Mouse (Mus musculus): Measurements from ENCODE around the gene Nxf3. TPM values are rescaled to one million over a fixed set of nuclear protein-coding genes. Genes with fewer than 3 reads are reported as not detected.
"Not testable (repeated sequence)": the region's sequence is repeated elsewhere in the genome, so short reads cannot be mapped to it uniquely, and the experiment has no call there.

The Nxf3 gene
- polyA plus RNA-seq, 1 experiment from 2014 or later: not detected

DNA sequence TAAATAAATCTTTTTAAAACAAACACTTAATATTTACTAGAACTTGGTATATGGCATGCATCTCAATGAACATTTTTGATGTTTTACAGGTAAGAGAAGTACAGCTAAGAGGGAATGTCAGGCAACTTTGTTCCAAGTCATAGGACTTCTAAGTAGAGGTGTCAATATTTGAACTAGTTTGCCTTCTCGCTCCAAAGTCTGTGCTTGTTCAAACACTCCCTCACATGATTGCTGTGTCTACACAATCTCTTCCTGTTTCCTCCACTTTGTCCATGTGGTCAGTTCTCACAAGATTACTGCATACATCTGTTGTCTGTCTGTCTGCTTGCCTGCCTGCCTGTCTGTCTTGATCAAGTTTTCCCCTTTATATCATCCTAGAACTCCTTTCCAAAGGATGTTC, 24.4 kb downstream of the Nxf3 start:
- peak; percentile 80; the same call in 1 of the 2 replicates for ATAC-seq
- 70% methylated on average over 1 of the region's 1 CpGs for WGBS
- Histone ChIP-seq H3K9me3 (no peaks in the 10 kb centered on the region), H3K9ac (no peak overlapping the region), H3K4me2 (replicated peaks) (no peak overlapping the region), H3K4me3 (replicated peaks) (no peak overlapping the region), H3K36me3 (no peaks in the 10 kb centered on the region), H3K27ac (no peak overlapping the region), H3K27me3 (replicated peaks) (no peaks in the 10 kb centered on the region), H3K4me1 (replicated peaks) (no peaks in the 10 kb centered on the region)

DNA sequence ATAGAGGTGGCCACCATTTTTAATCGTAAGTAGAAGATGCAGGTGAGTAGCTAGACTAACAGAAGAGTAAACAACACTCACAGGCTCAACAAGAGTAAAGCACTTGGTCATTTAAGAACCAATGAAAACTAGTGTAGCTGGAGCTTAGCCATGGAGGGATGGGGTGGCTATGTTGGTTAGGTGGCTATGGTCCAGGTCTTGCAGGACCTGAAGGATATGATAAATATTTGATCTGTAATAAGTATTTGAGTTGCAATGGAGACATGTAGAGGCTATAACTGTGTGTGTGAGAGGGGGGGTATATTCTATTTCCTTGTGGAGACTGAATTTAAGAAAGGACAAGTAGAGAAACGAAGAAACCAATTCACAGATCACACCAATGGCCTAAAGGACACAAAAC, 33.8 kb downstream of the Nxf3 start:
- Histone ChIP-seq H3K9ac (no peak overlapping the region), H3K27me3 (replicated peaks) (no peaks in the 10 kb centered on the region), H3K4me2 (replicated peaks) (no peak overlapping the region), H3K9me3 (no peaks in the 10 kb centered on the region), H3K36me3 (no peaks in the 10 kb centered on the region), H3K27ac (no peak overlapping the region), H3K4me3 (replicated peaks) (no peak overlapping the region), H3K4me1 (replicated peaks) (no peaks in the 10 kb centered on the region)
- ATAC-seq: no peak
- 75% methylated on average over 2 of the region's 2 CpGs for WGBS

DNA sequence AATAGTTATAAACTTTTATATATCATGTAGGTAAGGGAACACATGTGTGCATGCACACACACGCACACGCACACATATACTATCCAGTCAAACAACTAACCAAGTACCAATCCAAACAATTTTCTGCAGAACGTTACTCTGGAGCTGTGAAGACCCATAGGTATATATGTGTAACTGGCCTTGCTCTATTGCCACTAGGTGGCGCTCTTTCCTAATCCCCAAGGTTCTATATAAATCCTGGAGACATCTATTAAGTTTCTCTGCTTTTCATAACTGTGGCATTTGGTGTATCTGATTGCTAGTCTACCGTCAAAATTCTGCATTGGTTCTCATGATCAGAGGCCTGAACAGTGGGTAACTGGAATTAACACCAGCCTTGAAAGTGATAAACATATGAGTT, 37.5 kb downstream of the Nxf3 start:
- Histone ChIP-seq H3K4me2 (replicated peaks) (no peak overlapping the region), H3K9me3 (no peaks in the 10 kb centered on the region), H3K9ac (no peak overlapping the region), H3K27ac (no peak overlapping the region), H3K36me3 (no peaks in the 10 kb centered on the region), H3K4me1 (replicated peaks) (no peaks in the 10 kb centered on the region), H3K27me3 (replicated peaks) (no peaks in the 10 kb centered on the region), H3K4me3 (replicated peaks) (no peak overlapping the region)
- WGBS: 15% methylated on average over 5 of the region's 5 CpGs
- ATAC-seq: 0 out of 2 replicates have a peak, but pooled peaks have one; percentile 34

DNA sequence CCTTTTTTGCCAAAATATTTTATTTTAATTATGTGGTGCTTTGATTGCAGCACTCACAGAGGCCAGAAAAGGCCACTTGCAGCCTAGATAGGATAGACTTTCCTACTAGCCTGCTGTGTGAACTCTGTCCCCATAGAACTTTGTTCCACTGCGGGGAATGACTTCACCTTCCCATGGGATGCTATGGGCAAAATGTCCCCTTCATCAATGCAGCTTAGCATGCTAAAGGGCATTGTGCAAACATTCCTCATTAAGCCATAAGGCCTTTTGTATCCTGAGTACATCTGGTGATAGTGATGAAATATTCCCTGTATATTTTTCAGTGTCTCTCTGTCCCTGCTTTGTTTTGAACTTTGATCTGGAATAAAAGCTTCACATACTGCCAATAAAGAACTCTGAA, 41.3 kb downstream of the Nxf3 start:
- Histone ChIP-seq H3K27ac (no peak overlapping the region), H3K9ac (no peak overlapping the region), H3K4me3 (replicated peaks) (no peak overlapping the region), H3K4me1 (replicated peaks) (no peaks in the 10 kb centered on the region), H3K27me3 (replicated peaks) (no peaks in the 10 kb centered on the region), H3K4me2 (replicated peaks) (no peak overlapping the region), H3K36me3 (no peaks in the 10 kb centered on the region), H3K9me3 (no peaks in the 10 kb centered on the region)
- no peak for ATAC-seq
- 73% methylated on average over 1 of the region's 1 CpGs for WGBS

DNA sequence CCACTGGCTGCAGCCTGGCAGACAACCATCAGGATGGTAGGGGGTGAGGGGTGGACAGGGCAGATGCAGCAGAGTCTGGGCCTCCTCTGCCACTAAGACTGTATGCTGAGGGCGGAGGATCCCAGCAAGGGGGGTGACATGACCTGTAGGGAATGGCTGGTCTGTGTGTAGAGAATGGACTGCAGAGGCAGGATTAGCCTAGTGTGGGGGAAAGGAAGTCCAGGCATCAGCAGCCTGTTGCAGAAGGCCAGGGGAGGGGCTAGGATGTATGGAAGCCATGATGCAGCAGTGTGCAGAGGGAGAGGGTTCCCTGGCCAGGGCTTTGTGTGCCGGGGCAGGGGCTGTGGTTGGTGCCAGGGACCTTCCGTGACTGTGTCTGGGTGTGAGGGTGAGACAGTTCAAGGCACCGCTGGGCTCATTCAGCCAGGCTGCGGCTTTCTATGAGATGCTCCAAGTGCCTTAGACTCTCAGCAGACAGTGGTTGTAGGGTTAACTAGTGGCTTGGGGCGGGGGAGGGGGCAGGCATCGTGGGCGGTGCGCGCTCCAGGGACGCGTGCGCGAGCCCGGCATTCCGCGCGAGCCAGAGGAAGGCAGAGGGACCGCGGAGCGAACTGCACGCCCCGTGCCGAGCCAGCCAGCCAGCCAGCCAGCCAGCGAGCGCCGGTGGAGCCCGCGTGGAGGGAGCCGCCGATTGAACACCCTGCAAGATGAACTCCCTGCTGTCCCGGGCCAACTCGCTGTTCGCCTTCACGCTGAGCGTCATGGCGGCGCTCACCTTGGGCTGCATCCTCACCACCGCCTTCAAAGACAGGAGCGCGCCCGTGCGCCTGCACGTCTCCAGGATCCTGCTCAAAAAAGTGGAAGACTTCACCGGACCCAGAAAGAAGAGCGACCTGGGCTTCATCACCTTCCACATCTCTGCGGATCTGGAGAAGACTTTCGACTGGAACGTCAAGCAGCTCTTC, 52.0 kb downstream of the Nxf3 start, which contains the start of gene Arxes1:
Gene Arxes1 (plus strand): TSS at position 569 of the 965 bp plus-strand sequence.
- 16% methylated on average over 13 of the region's 49 CpGs for WGBS
- not testable (repeated sequence) for H3K27ac ChIP-seq; H3K36me3 ChIP-seq; H3K4me1 ChIP-seq (replicated peaks); H3K27me3 ChIP-seq (replicated peaks); H3K9ac ChIP-seq; H3K9me3 ChIP-seq
- Histone ChIP-seq H3K4me2 (replicated peaks) (peak within 1 kb of the TSS; percentile 46), H3K4me3 (replicated peaks) (peak within 1 kb of the TSS; percentile 6; the same call in 1 of the 2 replicates)
- peak; percentile 98 for ATAC-seq

DNA sequence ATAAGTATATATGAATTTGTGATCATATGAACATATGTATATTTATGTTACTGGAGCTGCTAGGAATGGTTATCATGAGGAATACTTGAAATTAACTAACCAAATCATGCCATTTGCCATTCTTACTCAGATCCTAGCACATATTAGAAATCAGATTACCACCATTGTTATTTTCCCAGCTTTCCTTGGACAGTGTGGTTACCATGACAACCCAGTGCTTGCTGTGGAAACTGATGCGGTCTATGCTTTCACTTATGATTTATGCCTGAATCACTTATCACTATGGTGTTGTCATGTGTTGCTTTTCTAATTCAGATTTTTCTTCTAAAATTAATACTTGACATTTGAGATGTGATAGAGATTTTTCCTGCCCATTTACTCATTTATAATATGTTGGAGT, 54.7 kb downstream of the Nxf3 start:
- ATAC-seq: no peak
- H3K4me2 ChIP-seq (replicated peaks): no peak overlapping the region
- H3K9ac ChIP-seq: no peak overlapping the region
- no peak overlapping the region for H3K27ac ChIP-seq
- H3K27me3 ChIP-seq (replicated peaks): no peaks in the 10 kb centered on the region
- no peaks in the 10 kb centered on the region for H3K36me3 ChIP-seq
- no peaks in the 10 kb centered on the region for H3K4me1 ChIP-seq (replicated peaks)
- WGBS: 76% methylated on average over 1 of the region's 1 CpGs
- H3K4me3 ChIP-seq (replicated peaks): no peak overlapping the region
- no peaks in the 10 kb centered on the region for H3K9me3 ChIP-seq

Other genes starting within 250 kb of the Nxf3 start
- gene Gprasp2, start 246.2 kb downstream of the Nxf3 start, polyA plus RNA-seq (2015; fragmentation: Nextera tagmentation; extraction: Ambion mirVana): 17.9 and 18.9 TPM in 2 replicates
- gene Arxes2, start 91.4 kb downstream of the Nxf3 start, polyA plus RNA-seq (2015; fragmentation: Nextera tagmentation; extraction: Ambion mirVana): 73.9 and 86.6 TPM in 2 replicates
- gene Arxes1, start 51.9 kb downstream of the Nxf3 start, polyA plus RNA-seq (2015; fragmentation: Nextera tagmentation; extraction: Ambion mirVana): 26.7 and 32.3 TPM in 2 replicates
- 121 and 127 TPM in 2 replicates for gene Bex2, start 17.0 kb downstream of the Nxf3 start, polyA plus RNA-seq (2015; fragmentation: Nextera tagmentation; extraction: Ambion mirVana)
- gene Bex4, start 53.7 kb upstream of the Nxf3 start, polyA plus RNA-seq (2015; fragmentation: Nextera tagmentation; extraction: Ambion mirVana): 230 and 263 TPM in 2 replicates
- 219 and 251 TPM in 2 replicates for gene Tceal8, start 87.1 kb upstream of the Nxf3 start, polyA plus RNA-seq (2015; fragmentation: Nextera tagmentation; extraction: Ambion mirVana)
- 4.1 and 4.2 TPM in 2 replicates for gene Tceal5, start 118.6 kb upstream of the Nxf3 start, polyA plus RNA-seq (2015; fragmentation: Nextera tagmentation; extraction: Ambion mirVana)
- gene Tceal7, start 129.5 kb upstream of the Nxf3 start, polyA plus RNA-seq (2015; fragmentation: Nextera tagmentation; extraction: Ambion mirVana): 1.1 and 1.9 TPM in 2 replicates
- 186 and 196 TPM in 2 replicates for gene Bex1, start 130.3 kb upstream of the Nxf3 start, polyA plus RNA-seq (2015; fragmentation: Nextera tagmentation; extraction: Ambion mirVana)
- 573 and 647 TPM in 2 replicates for gene Tceal9, start 159.8 kb upstream of the Nxf3 start, polyA plus RNA-seq (2015; fragmentation: Nextera tagmentation; extraction: Ambion mirVana)
- 383 and 402 TPM in 2 replicates for gene Bex3, start 185.0 kb upstream of the Nxf3 start, polyA plus RNA-seq (2015; fragmentation: Nextera tagmentation; extraction: Ambion mirVana)

All from intestine, embryonic 15.5 days (tissue).